Mouse (Mus musculus): ENCODE data around the gene Rnf217. TPM values are rescaled to one million over a fixed set of nuclear protein-coding genes. Genes with fewer than 3 reads are reported as not detected.

Rnf217 gene
- 1.3 and 2.2 TPM in 2 replicates for total RNA-seq (2017)

- peak; percentile 61 for ATAC-seq (replicated peaks; ENCODE audit: low read depth, poor library complexity, severe bottlenecking)
Measured at GRCm38 (mm10) chr10:31609066-31609961, at the start of gene Rnf217. Gene Rnf217, minus strand, starts transcription at chr10:31609184.

GRCm38 (mm10) chr10:31647270-31647669, 38.3 kb upstream of the Rnf217 start:
- no peak for ATAC-seq (replicated peaks; ENCODE audit: low read depth, poor library complexity, severe bottlenecking)

DNA sequence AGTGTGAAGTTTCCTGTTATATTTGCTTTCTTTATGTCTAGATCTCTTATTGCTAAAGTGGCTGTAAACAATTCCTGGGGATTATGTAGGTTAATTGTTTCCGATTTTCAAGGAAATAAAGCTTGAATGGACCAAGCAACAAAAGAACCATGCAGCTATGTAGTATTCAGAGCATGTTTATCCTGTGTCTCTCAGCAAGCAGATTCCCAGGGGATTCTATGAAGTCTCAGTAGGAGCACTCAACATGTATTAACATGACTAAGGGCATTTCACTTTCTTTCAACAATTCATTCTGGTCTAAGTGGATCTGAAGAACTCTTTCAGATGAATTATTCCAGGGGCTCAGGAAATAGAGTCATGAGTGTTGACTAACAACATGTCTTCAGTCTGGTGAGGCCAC, 37.1 kb upstream of the Rnf217 start:
- no peak for ATAC-seq (replicated peaks; ENCODE audit: low read depth, poor library complexity, severe bottlenecking)

DNA sequence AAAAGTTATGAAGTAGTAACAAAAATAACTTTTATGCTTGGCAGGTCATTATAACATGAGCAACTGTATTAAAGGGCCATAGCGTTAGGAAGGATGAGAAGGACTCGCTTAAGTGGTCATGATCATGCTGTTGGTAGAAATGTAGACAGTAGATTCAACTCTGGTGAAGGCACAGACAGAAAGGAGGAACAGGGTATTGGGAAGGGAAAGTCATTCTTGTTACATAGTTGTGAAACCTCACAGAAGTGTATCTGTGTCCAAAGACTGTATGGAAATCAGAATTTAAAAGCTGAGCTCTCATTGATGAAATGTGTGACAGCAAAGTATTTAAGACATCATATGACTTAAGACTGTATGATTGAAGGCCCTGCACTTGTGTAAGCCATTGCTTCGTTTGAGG, 26.1 kb upstream of the Rnf217 start:
- ATAC-seq (replicated peaks; ENCODE audit: low read depth, poor library complexity, severe bottlenecking): no peak

DNA sequence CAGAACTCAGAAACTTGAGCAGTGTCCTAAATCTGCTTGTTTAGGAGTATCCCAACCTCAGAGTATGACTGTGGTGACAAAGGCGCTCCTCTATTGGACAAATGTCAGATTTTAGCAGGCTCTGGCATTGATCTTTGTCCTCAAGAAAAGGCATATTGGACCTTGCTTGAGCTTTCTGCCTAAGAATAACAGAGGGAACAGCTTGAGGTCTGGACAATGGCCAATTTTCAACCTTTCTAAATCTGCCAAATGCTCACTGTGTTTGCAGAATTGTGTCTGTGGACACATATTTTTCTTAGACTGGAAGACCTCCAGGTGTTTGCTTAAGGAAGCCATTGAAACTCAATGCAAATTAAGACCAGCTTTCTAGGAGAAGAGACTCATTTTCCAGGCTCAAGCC, 23.0 kb upstream of the Rnf217 start:
- ATAC-seq (replicated peaks; ENCODE audit: low read depth, poor library complexity, severe bottlenecking): no peak

DNA sequence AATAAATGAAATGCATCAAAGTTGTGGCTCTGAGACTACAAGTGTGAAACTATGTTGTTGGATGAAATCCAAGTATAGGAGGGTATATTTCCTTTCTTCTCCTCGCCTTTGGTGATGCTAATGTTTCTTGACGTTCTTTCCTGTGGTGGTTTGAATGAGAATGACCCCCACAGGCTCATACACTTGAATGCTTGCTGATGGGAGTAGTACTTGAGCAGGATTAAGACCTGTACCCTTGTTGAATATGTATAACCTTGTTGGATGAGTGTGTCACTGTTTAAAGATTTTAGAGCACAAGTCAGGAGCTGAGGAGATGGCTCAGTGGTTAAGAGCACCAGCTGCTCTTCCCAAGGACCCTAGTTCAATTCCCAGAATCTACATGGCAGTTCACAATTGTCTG, 6.4 kb upstream of the Rnf217 start:
- no peak for ATAC-seq (replicated peaks; ENCODE audit: low read depth, poor library complexity, severe bottlenecking)

GRCm38 (mm10) chr10:31614111-31614510, 5.1 kb upstream of the Rnf217 start:
- no peak for ATAC-seq (replicated peaks; ENCODE audit: low read depth, poor library complexity, severe bottlenecking)

- ATAC-seq (replicated peaks; ENCODE audit: low read depth, poor library complexity, severe bottlenecking): peak; percentile 16; the same call in 1 of the 2 replicates
Measured at GRCm38 (mm10) chr10:31608441-31609065, 431 bp downstream of the Rnf217 start.

DNA sequence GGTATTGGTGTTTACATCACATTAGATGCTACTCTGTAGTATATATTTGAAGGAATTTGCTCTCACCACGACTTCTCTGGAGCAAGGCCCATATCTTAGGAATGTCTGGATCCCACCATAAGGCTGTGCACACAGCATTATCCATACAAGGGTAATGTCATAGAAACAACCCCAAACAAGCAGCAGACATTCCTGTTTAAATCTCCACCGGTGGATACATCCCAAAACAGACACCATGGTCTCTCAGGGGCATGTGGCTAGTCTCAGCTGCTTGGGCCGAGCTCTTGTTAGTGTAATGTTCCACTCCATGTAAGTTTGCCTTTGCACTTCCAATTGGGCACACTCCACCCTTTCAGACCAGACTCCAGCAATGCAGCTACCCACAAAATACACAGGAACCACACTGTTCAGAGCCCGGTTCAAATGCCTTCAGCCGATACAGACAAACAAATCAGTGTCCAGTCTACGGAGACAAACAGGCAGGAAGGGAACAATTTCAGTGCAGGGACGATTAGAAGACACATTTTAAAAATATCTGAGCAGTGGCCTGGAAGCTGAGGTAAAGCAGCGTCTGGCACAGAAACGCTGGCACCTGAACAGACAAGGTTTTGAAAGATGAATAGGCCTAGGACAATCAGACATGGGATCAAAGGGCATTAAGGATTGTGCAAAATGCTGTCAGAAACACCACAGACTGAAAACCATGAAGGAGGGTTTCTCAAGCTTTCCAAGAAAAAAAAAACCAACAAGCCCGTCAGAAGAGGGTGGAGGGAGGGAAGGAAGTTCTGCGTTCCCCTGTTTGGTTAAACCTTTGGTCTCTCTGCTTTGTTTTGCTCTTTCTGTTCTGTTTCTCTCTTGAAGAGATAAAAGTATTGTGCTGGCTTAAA, 1.8 kb downstream of the Rnf217 start:
- ATAC-seq (replicated peaks; ENCODE audit: low read depth, poor library complexity, severe bottlenecking): peak; percentile 51

DNA sequence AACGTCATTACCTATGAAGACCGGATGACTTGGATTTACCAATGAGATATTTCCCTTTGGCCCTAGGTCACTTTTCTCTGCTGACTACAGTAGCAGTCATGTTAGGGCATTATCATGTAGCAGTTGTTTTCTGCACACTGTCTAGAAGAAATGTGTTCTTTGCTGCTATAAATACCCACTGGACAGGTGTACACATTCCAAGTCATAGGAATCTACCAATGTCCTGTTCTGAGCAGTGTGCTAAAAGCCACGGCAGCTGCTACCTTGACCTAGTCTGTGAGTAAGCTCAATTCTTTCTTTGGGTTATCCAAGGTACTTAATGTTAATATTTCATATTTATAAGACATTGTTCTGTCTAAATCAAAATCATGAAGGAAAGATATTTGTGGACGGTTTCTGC, 5.1 kb downstream of the Rnf217 start:
- ATAC-seq (replicated peaks; ENCODE audit: low read depth, poor library complexity, severe bottlenecking): no peak

GRCm38 (mm10) chr10:31600116-31600515, 8.9 kb downstream of the Rnf217 start:
- ATAC-seq (replicated peaks; ENCODE audit: low read depth, poor library complexity, severe bottlenecking): no peak

GRCm38 (mm10) chr10:31597886-31598285, 11.1 kb downstream of the Rnf217 start:
- ATAC-seq (replicated peaks; ENCODE audit: low read depth, poor library complexity, severe bottlenecking): no peak

DNA sequence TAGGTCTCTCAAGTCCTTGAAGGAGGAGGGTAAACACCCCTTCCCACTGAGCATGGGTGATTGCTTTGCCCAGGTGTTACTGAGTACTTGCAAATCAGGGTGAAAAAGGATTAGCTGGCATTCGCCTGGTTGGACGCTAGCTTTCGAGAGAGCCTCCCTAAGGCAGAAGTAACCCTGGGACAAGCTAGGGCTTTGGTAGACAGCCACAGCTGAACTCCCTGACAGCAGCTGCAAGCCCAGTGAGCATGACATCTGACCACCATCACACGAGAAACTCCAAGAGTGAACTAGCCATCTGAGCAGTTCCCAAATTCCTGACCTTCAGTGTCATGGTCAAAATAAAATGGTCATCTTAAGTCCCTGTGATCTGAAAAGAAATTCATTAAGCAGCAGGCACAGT, 12.2 kb downstream of the Rnf217 start:
- ATAC-seq (replicated peaks; ENCODE audit: low read depth, poor library complexity, severe bottlenecking): no peak

DNA sequence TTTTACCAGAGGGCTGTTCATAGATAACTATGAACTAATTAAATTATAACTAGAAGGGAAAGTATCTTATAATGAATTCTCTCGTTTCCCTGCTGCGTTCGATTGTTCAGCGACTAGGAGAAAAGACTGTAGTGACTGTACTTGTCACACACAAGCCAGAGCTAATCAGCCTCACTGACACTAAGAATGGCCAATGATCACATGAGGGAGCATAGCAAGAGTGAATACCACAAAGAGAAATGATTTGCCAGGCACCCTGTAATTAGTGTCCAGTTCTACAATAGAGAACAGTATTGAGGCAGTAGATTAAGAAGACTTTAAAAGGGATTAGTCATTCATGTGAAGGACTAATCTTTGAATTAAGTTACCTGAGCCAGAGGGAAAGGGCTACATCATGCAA, 13.7 kb downstream of the Rnf217 start:
- ATAC-seq (replicated peaks; ENCODE audit: low read depth, poor library complexity, severe bottlenecking): no peak

- peak; percentile 95 for ATAC-seq (replicated peaks; ENCODE audit: low read depth, poor library complexity, severe bottlenecking)
Measured at GRCm38 (mm10) chr10:31592741-31593524, 16.1 kb downstream of the Rnf217 start.

DNA sequence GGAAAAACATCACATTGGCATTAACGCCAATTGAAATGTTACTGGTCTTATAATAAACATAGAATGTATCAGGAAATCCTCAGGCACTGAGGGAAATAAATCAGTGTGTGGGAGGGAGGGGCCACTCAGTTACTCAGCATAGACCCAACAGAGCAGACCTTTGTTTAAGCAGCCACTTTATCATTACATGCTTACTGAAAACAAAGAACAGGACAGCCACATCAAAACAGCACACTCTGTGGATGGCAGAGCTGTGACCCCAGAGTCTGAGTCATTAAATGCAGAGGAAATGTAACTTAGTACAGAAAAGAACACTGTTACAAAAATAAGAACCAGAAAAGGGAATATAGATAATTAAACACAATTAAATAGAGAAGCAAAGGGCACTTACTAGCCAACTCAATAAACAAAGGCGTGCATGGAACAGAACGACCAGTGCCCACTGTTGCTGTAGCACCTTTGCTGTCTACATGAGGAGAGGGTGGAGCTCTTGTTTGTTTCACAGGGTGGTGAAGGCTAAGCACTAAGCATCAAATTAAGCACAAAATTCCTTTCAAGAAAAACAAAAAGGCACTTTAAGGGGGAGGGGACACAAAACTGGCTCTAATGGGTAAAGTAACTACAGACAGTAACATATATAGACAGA, 16.8 kb downstream of the Rnf217 start:
- no peak for ATAC-seq (replicated peaks; ENCODE audit: low read depth, poor library complexity, severe bottlenecking)

DNA sequence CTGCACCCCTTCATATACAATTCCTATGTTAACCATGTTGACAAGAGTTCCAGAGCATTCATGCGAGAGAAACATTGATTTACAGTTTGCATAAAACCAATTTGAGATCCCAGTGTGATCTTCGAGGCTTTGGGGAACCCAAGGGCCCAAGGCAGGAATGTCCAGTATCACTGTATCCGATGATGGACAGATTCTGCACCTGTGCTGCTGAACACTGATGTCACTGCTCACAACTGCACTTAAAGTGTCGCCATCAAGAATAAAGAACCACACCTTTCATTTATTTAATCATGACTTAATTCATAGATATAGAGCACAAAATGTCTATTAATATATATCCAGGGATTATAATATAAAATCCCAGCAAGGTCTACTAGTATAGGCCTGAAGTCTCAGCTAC, 28.3 kb downstream of the Rnf217 start:
- ATAC-seq (replicated peaks; ENCODE audit: low read depth, poor library complexity, severe bottlenecking): no peak

GRCm38 (mm10) chr10:31580073-31580472, 28.9 kb downstream of the Rnf217 start:
- ATAC-seq (replicated peaks; ENCODE audit: low read depth, poor library complexity, severe bottlenecking): no peak

DNA sequence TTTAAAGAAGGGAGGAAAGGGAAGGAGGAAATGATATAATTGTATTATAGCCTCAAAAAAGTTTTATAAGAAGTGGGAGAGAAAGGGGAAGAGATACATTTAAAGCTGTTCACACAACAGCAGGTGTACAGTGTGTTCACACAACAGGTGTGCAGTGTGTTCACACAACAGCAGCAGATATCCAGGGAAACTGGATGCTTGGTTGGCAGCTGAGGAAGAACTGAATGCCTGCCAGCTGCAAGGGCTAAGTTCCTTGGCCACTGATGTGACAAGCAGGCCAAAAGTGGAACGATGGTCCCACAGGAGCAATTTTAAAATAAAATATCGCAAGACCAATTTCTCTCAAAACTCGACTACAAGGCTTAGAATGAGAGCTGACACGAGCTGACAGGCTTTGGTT, 35.7 kb downstream of the Rnf217 start:
- ATAC-seq (replicated peaks; ENCODE audit: low read depth, poor library complexity, severe bottlenecking): no peak

Data from common myeloid progenitor, adult 5-6 weeks (primary cell).